Mouse (Mus musculus) heart, embryonic 14.5 days (tissue): ENCODE measurements around the gene 4833420G17Rik. TPM values are rescaled to one million over a fixed set of nuclear protein-coding genes. Genes with fewer than 3 reads are reported as not detected.

Experiments used
- ATAC-seq: fragments of 200-750 bp; cut with Nextera tagmentation; 2 replicates; pipeline ENCODE4 v1.8.0; 2017; ENCODE audit warnings: low read depth, moderate TSS enrichment; ENCODE audit not compliant: insufficient number of reproducible peaks, insufficient read depth, low FRiP score
- H3K27ac ChIP-seq, 2 experiments: fragments of 200-500 bp in 1 of 2; fragments of 300-500 bp in 1 of 2; sonication (generic) in 1 of 2; replicated peaks in 1 of 2; 2 replicates each; pipeline ENCODE4 v1.5.1; 2012 to 2014; ENCODE audit warnings: low read depth in 2 of 2, low read length in 2 of 2, control low read depth in 1 of 2, mild to moderate bottlenecking in 1 of 2, mixed read lengths in 1 of 2; ENCODE audit not compliant: control insufficient read depth in 1 of 2, insufficient read depth in 1 of 2
- H3K27me3 ChIP-seq: fragments of 300-500 bp; sonication (generic); 2 replicates; pipeline ENCODE4 v1.6.1; 2014; ENCODE audit warnings: mild to moderate bottlenecking, low read length, control low read depth; ENCODE audit not compliant: control insufficient read depth, insufficient read depth
- H3K36me3 ChIP-seq: fragments of 300-500 bp; sonication (generic); 2 replicates; pipeline ENCODE4 v1.6.1; 2014; ENCODE audit warnings: mild to moderate bottlenecking, control low read depth, low read length, mixed read lengths; ENCODE audit not compliant: control insufficient read depth, insufficient read depth
- H3K4me1 ChIP-seq, 2 experiments: fragments of 200-500 bp in 1 of 2; fragments of 300-500 bp in 1 of 2; sonication (generic) in 1 of 2; 2 replicates each; pipeline ENCODE4 v1.6.1; 2012 to 2014; ENCODE audit warnings: low read length in 2 of 2, control low read depth in 1 of 2, mixed read lengths in 1 of 2; ENCODE audit not compliant: control insufficient read depth in 2 of 2, insufficient read depth in 2 of 2
- H3K4me2 ChIP-seq: fragments of 300-500 bp; sonication (generic); 2 replicates; pipeline ENCODE4 v1.6.1; 2014; ENCODE audit warnings: mild to moderate bottlenecking, low read length
- H3K4me3 ChIP-seq, 2 experiments: fragments of 200-500 bp in 1 of 2; fragments of 300-500 bp in 1 of 2; sonication (generic) in 1 of 2; 2 replicates each; pipeline ENCODE4 v1.5.1; 2012 to 2014; ENCODE audit warnings: low read length in 2 of 2, mild to moderate bottlenecking in 2 of 2, control low read depth in 1 of 2, low read depth in 1 of 2, moderate library complexity in 1 of 2; ENCODE audit not compliant: control insufficient read depth in 1 of 2, insufficient read depth in 1 of 2
- H3K9ac ChIP-seq: fragments of 300-500 bp; sonication (generic); 2 replicates; pipeline ENCODE4 v1.6.1; 2014; ENCODE audit warnings: mild to moderate bottlenecking, low read length
- H3K9me3 ChIP-seq: fragments of 300-500 bp; sonication (generic); 2 replicates; pipeline ENCODE4 v1.6.1; 2016; ENCODE audit warnings: low read length, control low read depth; ENCODE audit not compliant: control insufficient read depth
- WGBS: fragments of 180-500 bp; shearing (Covaris S2); extraction: QIAGEN DNeasy Blood & Tissue Kit; methylation state at CpG from one replicate; pipeline ENCODE4 v1.1.7; 2014; 5-methylcytosine and 5-hydroxymethylcytosine counted together
- polyA plus RNA-seq: library from polyadenylated mRNA; unstranded; fragments of >200 nt; fragmentation: Nextera tagmentation; extraction: Ambion mirVana; gene quantifications from 2 replicates; pipeline ENCODE4 v1.2.1, GENCODE M21; 2014

4833420G17Rik gene
- polyA plus RNA-seq: 44.4 and 45.3 TPM in 2 replicates

GRCm38 (mm10) chr13:119462596-119463560, at the start of gene 4833420G17Rik:
Gene 4833420G17Rik, plus strand, starts transcription at chr13:119462768.
- 2% methylated on average over 57 of the region's 57 CpGs for WGBS
- no peaks in the 10 kb centered on the region for H3K9me3 ChIP-seq
- peak within 1 kb of the TSS; percentile 91 for H3K4me2 ChIP-seq
- H3K27me3 ChIP-seq: no peaks in the 10 kb centered on the region
- ATAC-seq: peak; percentile 88
- peak within 1 kb of the TSS; percentile 69 to 84 for H3K4me3 ChIP-seq
- peaks cover 36% of the 10 kb centered on the region for H3K36me3 ChIP-seq
- peak within 1 kb of the TSS; percentile 40 to 75 for H3K27ac ChIP-seq
- peak within 1 kb of the TSS; percentile 89 for H3K9ac ChIP-seq
- peaks cover 3 to 8% of the 10 kb centered on the region in 2 experiments for H3K4me1 ChIP-seq

- 14% methylated on average over 2 of the region's 2 CpGs for WGBS
- peaks cover 0 to 14% of the 10 kb centered on the region in 2 experiments; a peak in 3 of 4 replicates for H3K4me1 ChIP-seq
- no peak for ATAC-seq
- no peaks in the 10 kb centered on the region for H3K27me3 ChIP-seq
- H3K9ac ChIP-seq: no peak overlapping the region
- H3K9me3 ChIP-seq: no peaks in the 10 kb centered on the region
- no peak overlapping the region for H3K27ac ChIP-seq
- H3K4me3 ChIP-seq: no peak overlapping the region
- no peak overlapping the region for H3K4me2 ChIP-seq
- no peaks in the 10 kb centered on the region for H3K36me3 ChIP-seq
These were observed 49.5 kb upstream of the 4833420G17Rik start for GRCm38 (mm10) chr13:119413026-119413425.

- no peak overlapping the region for H3K4me2 ChIP-seq
These were observed 44.1 kb upstream of the 4833420G17Rik start for GRCm38 (mm10) chr13:119418479-119418878.

GRCm38 (mm10) chr13:119430164-119430563, 32.4 kb upstream of the 4833420G17Rik start:
- Histone ChIP-seq H3K36me3 (peaks cover 37% of the 10 kb centered on the region), H3K9ac (peak overlapping the region; percentile 99), H3K4me2 (peak overlapping the region; percentile 74), H3K9me3 (no peaks in the 10 kb centered on the region), H3K4me1 (peaks cover 0 to 20% of the 10 kb centered on the region in 2 experiments; a peak in 3 of 4 replicates), H3K27me3 (no peaks in the 10 kb centered on the region), H3K4me3 (peak overlapping the region; percentile 67 to 97), H3K27ac (peak overlapping the region; percentile 96 to 98)
- 20% methylated on average over 8 of the region's 8 CpGs for WGBS
- no peak for ATAC-seq

More at GRCm38 (mm10) chr13:119418479-119418878, 44.1 kb upstream of the 4833420G17Rik start:
- no peak for ATAC-seq
- Histone ChIP-seq H3K27ac (no peak overlapping the region), H3K4me1 (no peaks in the 10 kb centered on the region; a peak in 1 of 4 replicates), H3K4me3 (no peak overlapping the region), H3K36me3 (no peaks in the 10 kb centered on the region), H3K9ac (no peak overlapping the region), H3K9me3 (no peaks in the 10 kb centered on the region), H3K27me3 (no peaks in the 10 kb centered on the region)
- 88% methylated on average over 3 of the region's 3 CpGs for WGBS

GRCm38 (mm10) chr13:119432041-119432440, 30.5 kb upstream of the 4833420G17Rik start:
- Histone ChIP-seq H3K27me3 (no peaks in the 10 kb centered on the region), H3K4me1 (peaks cover 0 to 20% of the 10 kb centered on the region in 2 experiments; a peak in 3 of 4 replicates), H3K4me3 (no peak overlapping the region), H3K9me3 (no peaks in the 10 kb centered on the region), H3K4me2 (no peak overlapping the region), H3K36me3 (peaks cover 48% of the 10 kb centered on the region), H3K27ac (no peak overlapping the region), H3K9ac (no peak overlapping the region)
- ATAC-seq: no peak
- 71% methylated on average over 1 of the region's 1 CpGs for WGBS

GRCm38 (mm10) chr13:119434359-119434758, 28.2 kb upstream of the 4833420G17Rik start:
- no peaks in the 10 kb centered on the region for H3K27me3 ChIP-seq
- H3K36me3 ChIP-seq: peaks cover 66% of the 10 kb centered on the region
- H3K4me2 ChIP-seq: no peak overlapping the region
- H3K4me1 ChIP-seq: peaks cover 0 to 20% of the 10 kb centered on the region in 2 experiments; a peak in 3 of 4 replicates
- 88% methylated on average over 7 of the region's 7 CpGs for whole genome bisulfite sequencing
- H3K27ac ChIP-seq: no peak overlapping the region
- no peak overlapping the region for H3K9ac ChIP-seq
- no peak overlapping the region for H3K4me3 ChIP-seq
- H3K9me3 ChIP-seq: no peaks in the 10 kb centered on the region
- ATAC-seq: no peak

GRCm38 (mm10) chr13:119442244-119442643, 20.3 kb upstream of the 4833420G17Rik start:
- H3K4me1 ChIP-seq: no peaks in the 10 kb centered on the region
- peaks cover 85% of the 10 kb centered on the region for H3K36me3 ChIP-seq
- 77% methylated on average over 1 of the region's 1 CpGs for WGBS
- no peak overlapping the region for H3K27ac ChIP-seq
- H3K9me3 ChIP-seq: no peaks in the 10 kb centered on the region
- H3K27me3 ChIP-seq: no peaks in the 10 kb centered on the region
- no peak overlapping the region for H3K4me3 ChIP-seq
- H3K9ac ChIP-seq: no peak overlapping the region
- H3K4me2 ChIP-seq: no peak overlapping the region
- no peak for ATAC-seq
